Mouse (Mus musculus): ENCODE measurements around the gene Sptbn4. TPM values are rescaled to one million over a fixed set of nuclear protein-coding genes. Genes with fewer than 3 reads are reported as not detected.

Gene Sptbn4
- polyA plus RNA-seq, 1 experiment from 2014 or later: 0.28 TPM

DNA sequence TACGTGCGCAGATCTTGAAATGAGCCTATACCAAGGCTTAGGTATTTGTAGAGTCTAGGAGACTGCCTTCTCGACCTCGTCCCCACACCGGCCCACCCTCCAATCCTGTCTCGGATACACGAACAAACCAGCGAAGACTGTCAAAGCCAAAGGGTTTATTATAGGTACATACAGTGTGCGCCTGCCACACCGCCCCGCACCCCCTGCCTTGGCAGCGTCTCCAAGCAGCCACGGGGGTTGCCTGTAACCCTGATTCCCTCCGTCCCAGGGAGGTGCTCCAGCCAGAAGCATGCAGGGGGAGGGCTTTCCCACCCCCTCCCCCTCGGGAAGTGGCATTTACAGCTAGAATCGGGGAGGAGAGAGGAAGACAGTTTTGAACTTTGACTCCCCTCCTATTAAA lies 91.2 kb downstream of the Sptbn4 start:
- Histone ChIP-seq H3K27ac (peak overlapping the region; percentile 80), H3K36me3 (ENCODE audit: insufficient read depth, low read length) (0 out of 2 replicates have a peak, but pooled peaks cover 7% of the 10 kb centered on the region), H3K9me3 (replicated peaks; ENCODE audit: low read length) (no peaks in the 10 kb centered on the region), H3K4me1 (replicated peaks; ENCODE audit: insufficient read depth, low read length) (peaks cover 14% of the 10 kb centered on the region; the same call in 1 of the 2 replicates), H3K4me3 (replicated peaks; ENCODE audit: low read depth, low read length) (peak overlapping the region; percentile 57), H3K4me2 (ENCODE audit: low read length) (peak overlapping the region; percentile 82), H3K27me3 (ENCODE audit: insufficient read depth, low read length) (no peaks in the 10 kb centered on the region), H3K9ac (ENCODE audit: low read depth, low read length) (peak overlapping the region; percentile 54; the same call in 1 of the 2 replicates)
- peak; percentile 47 for ATAC-seq (replicated peaks; ENCODE audit: low FRiP score, low read depth)
- DNase-seq (ENCODE audit: low spot score): no peak
- TF ChIP-seq CTCF (IDR thresholded peaks at IDR 0.05; ENCODE audit: low read depth): no peak
- WGBS: 2% methylated on average over 16 of the region's 16 CpGs

DNA sequence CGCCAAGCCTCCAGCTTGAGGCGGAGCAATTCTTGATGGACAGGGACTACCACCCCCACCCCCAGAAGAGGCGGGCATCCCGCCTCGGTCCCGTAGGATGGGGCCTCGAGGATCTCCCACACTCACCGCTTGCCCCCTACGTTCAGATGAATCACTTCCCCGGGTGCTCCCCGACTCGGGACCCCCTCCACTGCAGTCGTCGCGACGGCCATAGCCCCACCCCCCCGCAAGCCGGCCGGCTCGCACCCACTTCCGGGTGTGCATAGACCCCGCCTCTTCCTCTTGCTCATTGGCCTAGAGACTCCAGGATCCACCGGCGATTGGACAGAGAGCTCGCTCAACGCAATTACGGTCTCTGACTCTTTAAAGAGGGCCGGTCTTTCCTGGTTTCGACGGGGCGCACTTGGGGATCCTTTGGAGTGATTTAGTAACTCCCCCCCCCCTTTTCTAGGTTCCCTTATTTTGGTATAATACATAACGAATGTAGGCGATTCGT lies 91.7 kb downstream of the Sptbn4 start, which contains the start of gene Shkbp1:
Gene Shkbp1, minus strand, starts transcription at position 275 of the 496 bp plus-strand sequence.
- H3K9ac ChIP-seq (ENCODE audit: low read depth, low read length): peak within 1 kb of the TSS; percentile 54
- TF ChIP-seq CTCF (IDR thresholded peaks at IDR 0.05; ENCODE audit: low read depth): no peak
- H3K4me2 ChIP-seq (ENCODE audit: low read length): peak within 1 kb of the TSS; percentile 82
- no peaks in the 10 kb centered on the region for H3K9me3 ChIP-seq (replicated peaks; ENCODE audit: low read length)
- ATAC-seq (replicated peaks; ENCODE audit: low FRiP score, low read depth): peak; percentile 94
- no peaks in the 10 kb centered on the region for H3K27me3 ChIP-seq (ENCODE audit: insufficient read depth, low read length)
- peak within 1 kb of the TSS; percentile 57 for H3K4me3 ChIP-seq (replicated peaks; ENCODE audit: low read depth, low read length)
- H3K4me1 ChIP-seq (replicated peaks; ENCODE audit: insufficient read depth, low read length): peaks cover 14% of the 10 kb centered on the region; the same call in 1 of the 2 replicates
- peak within 1 kb of the TSS; percentile 80 for H3K27ac ChIP-seq
- WGBS: under 1% methylated on average over 34 of the region's 34 CpGs
- H3K36me3 ChIP-seq (ENCODE audit: insufficient read depth, low read length): 0 out of 2 replicates have a peak, but pooled peaks cover 7% of the 10 kb centered on the region
- DNase-seq (ENCODE audit: low spot score): peak; percentile 97

- Histone ChIP-seq H3K4me1 (replicated peaks; ENCODE audit: insufficient read depth, low read length) (peaks cover 14% of the 10 kb centered on the region; the same call in 1 of the 2 replicates), H3K4me2 (ENCODE audit: low read length) (peak overlapping the region; percentile 82), H3K9ac (ENCODE audit: low read depth, low read length) (peak overlapping the region; percentile 54), H3K27ac (peak overlapping the region; percentile 80; the same call in 1 of the 2 replicates), H3K27me3 (ENCODE audit: insufficient read depth, low read length) (no peaks in the 10 kb centered on the region), H3K9me3 (replicated peaks; ENCODE audit: low read length) (no peaks in the 10 kb centered on the region), H3K36me3 (ENCODE audit: insufficient read depth, low read length) (0 out of 2 replicates have a peak, but pooled peaks cover 7% of the 10 kb centered on the region), H3K4me3 (replicated peaks; ENCODE audit: low read depth, low read length) (peak overlapping the region; percentile 57)
- 6% methylated on average over 14 of the region's 14 CpGs for WGBS
- TF ChIP-seq CTCF (IDR thresholded peaks at IDR 0.05; ENCODE audit: low read depth): no peak
- ATAC-seq (replicated peaks; ENCODE audit: low FRiP score, low read depth): no peak
- DNase-seq (ENCODE audit: low spot score): no peak
These were observed 92.2 kb downstream of the Sptbn4 start for GRCm38 (mm10) chr7:27355261-27355660.

DNA sequence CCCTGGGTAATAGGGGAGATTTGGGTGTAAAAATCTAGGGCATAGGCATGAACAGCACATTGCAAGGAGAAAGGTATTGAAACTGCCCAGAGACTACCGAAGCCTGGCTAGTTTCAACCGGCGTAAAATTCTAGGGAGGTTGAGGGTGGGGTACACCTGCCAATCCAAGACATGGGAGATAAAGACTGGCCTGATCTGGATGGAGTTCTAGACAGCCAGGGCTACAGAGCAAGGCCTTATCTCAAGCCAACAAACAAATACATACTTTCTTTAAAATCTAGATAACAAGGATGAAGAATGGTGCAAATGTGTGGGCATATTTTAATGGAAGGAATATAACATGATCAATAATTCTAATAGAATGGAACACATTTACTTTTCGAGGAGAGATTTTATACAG lies 92.7 kb downstream of the Sptbn4 start:
- Histone ChIP-seq H3K9me3 (replicated peaks; ENCODE audit: low read length) (no peaks in the 10 kb centered on the region), H3K9ac (ENCODE audit: low read depth, low read length) (no peak overlapping the region), H3K4me2 (ENCODE audit: low read length) (peak overlapping the region; percentile 82), H3K27ac (no peak overlapping the region), H3K36me3 (ENCODE audit: insufficient read depth, low read length) (0 out of 2 replicates have a peak, but pooled peaks cover 7% of the 10 kb centered on the region), H3K27me3 (ENCODE audit: insufficient read depth, low read length) (no peaks in the 10 kb centered on the region), H3K4me3 (replicated peaks; ENCODE audit: low read depth, low read length) (peak overlapping the region; percentile 57), H3K4me1 (replicated peaks; ENCODE audit: insufficient read depth, low read length) (peaks cover 14% of the 10 kb centered on the region; the same call in 1 of the 2 replicates)
- no peak for DNase-seq (ENCODE audit: low spot score)
- no peak for TF ChIP-seq CTCF (IDR thresholded peaks at IDR 0.05; ENCODE audit: low read depth)
- no peak for ATAC-seq (replicated peaks; ENCODE audit: low FRiP score, low read depth)
- 43% methylated on average over 4 of the region's 4 CpGs for WGBS

GRCm38 (mm10) chr7:27354144-27354543 lies 93.3 kb downstream of the Sptbn4 start:
- H3K9me3 ChIP-seq (replicated peaks; ENCODE audit: low read length): no peaks in the 10 kb centered on the region
- H3K4me2 ChIP-seq (ENCODE audit: low read length): peak overlapping the region; percentile 82
- ATAC-seq (replicated peaks; ENCODE audit: low FRiP score, low read depth) (no peak), DNase-seq (ENCODE audit: low spot score) (peak; percentile 90)
- no peak overlapping the region for H3K9ac ChIP-seq (ENCODE audit: low read depth, low read length)
- 28% methylated on average over 6 of the region's 6 CpGs for WGBS
- no peaks in the 10 kb centered on the region for H3K27me3 ChIP-seq (ENCODE audit: insufficient read depth, low read length)
- no peak overlapping the region for H3K27ac ChIP-seq
- H3K4me1 ChIP-seq (replicated peaks; ENCODE audit: insufficient read depth, low read length): peaks cover 14% of the 10 kb centered on the region; the same call in 1 of the 2 replicates
- H3K36me3 ChIP-seq (ENCODE audit: insufficient read depth, low read length): 0 out of 2 replicates have a peak, but pooled peaks cover 7% of the 10 kb centered on the region
- H3K4me3 ChIP-seq (replicated peaks; ENCODE audit: low read depth, low read length): 0 out of 2 replicates have a peak overlapping the region, but pooled peaks have one; percentile 57
- TF ChIP-seq CTCF (IDR thresholded peaks at IDR 0.05; ENCODE audit: low read depth): no peak

- H3K4me2 ChIP-seq (ENCODE audit: low read length): no peak overlapping the region
- H3K27ac ChIP-seq: no peak overlapping the region
- no peak overlapping the region for H3K9ac ChIP-seq (ENCODE audit: low read depth, low read length)
- no peaks in the 10 kb centered on the region for H3K9me3 ChIP-seq (replicated peaks; ENCODE audit: low read length)
- peaks cover 9% of the 10 kb centered on the region; the same call in 1 of the 2 replicates for H3K36me3 ChIP-seq (ENCODE audit: insufficient read depth, low read length)
- no peak for TF ChIP-seq CTCF (IDR thresholded peaks at IDR 0.05; ENCODE audit: low read depth)
- no peaks in the 10 kb centered on the region for H3K4me1 ChIP-seq (replicated peaks; ENCODE audit: insufficient read depth, low read length)
- ATAC-seq (replicated peaks; ENCODE audit: low FRiP score, low read depth): peak; percentile 41; the same call in 1 of the 2 replicates
- no peak overlapping the region for H3K4me3 ChIP-seq (replicated peaks; ENCODE audit: low read depth, low read length)
- DNase-seq (ENCODE audit: low spot score): no peak
- no peaks in the 10 kb centered on the region for H3K27me3 ChIP-seq (ENCODE audit: insufficient read depth, low read length)
- WGBS: 24% methylated on average over 6 of the region's 6 CpGs
These were observed 102.0 kb downstream of the Sptbn4 start for GRCm38 (mm10) chr7:27345444-27345843.

All from kidney, postnatal 0 days (tissue).